Mouse (Mus musculus): ENCODE data around the gene Fbxo39.
"Not testable (repeated sequence)": the region's sequence is repeated elsewhere in the genome, so short reads cannot be mapped to it uniquely, and the experiment has no call there.

Gene Fbxo39

GRCm38 (mm10) chr11:72311355-72312001, 2.8 kb upstream of the Fbxo39 start:
- no peak for DNase-seq (ENCODE audit: low spot score in 2 of 2)

DNA sequence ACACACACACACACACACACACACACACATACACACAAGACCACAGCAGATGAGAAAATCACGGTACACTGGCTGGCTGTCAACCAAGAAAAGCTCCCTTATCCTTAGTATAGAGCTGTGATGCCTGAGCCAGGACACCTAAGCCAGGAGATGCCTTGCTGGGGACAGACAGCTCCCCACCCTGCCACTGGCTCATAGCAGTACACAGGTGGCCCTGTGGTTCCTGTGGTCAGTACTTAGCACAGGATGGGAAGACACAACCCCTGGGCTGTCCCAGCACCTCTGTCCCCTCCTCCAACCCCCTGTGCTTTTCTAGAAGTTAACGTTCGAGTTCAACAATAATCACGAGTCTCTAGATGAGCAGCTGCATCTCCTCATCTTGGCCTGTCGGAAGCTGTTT, 3.8 kb downstream of the Fbxo39 start:
- DNase-seq (ENCODE audit: low spot score in 2 of 2) = no peak

DNA sequence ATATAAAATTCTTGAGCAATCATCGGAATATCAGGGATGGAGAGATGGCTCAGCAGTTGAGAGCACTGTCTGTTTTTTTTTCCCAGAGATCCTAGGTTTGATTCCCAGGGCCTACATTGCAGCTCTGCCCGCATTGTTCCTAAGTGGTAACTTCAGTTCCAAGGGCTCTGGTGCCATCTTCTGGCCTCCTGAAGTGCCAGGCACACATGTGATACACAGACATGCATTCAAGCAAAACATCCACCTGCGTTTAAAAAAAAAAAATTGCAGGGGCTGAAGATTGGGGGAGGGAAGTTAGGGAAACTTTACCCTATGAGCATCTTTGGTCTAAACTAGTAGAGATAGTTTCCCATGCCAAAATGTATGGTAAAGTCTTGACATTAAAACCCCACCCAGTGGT, 10.2 kb downstream of the Fbxo39 start:
- DNase-seq (ENCODE audit: low spot score in 2 of 2) = no peak

GRCm38 (mm10) chr11:72325701-72326100, 11.5 kb downstream of the Fbxo39 start:
- DNase-seq (ENCODE audit: low spot score in 2 of 2) = no peak

GRCm38 (mm10) chr11:72332951-72333667, 18.9 kb downstream of the Fbxo39 start:
- DNase-seq (ENCODE audit: low spot score in 2 of 2) = no peak

DNA sequence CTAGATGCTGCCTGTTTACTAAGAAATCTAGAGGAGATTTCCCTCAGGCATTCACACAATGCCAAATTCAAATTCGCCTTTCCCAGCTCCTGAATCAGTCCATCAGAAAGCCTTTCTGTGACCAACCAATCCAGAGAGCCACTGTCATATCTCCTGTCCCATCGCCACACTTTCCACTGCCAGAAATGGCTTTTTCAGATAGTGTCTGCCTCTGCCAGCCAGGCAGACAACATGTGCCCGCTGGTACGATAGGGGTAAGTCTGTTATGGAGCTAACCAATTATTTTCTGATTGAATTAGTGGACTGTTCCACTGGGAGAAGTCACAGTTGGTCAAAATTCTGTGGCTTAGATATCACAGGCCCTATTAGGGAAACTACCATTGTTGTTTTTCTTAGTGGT, 20.4 kb downstream of the Fbxo39 start:
- DNase-seq (ENCODE audit: low spot score in 2 of 2) = no peak

DNA sequence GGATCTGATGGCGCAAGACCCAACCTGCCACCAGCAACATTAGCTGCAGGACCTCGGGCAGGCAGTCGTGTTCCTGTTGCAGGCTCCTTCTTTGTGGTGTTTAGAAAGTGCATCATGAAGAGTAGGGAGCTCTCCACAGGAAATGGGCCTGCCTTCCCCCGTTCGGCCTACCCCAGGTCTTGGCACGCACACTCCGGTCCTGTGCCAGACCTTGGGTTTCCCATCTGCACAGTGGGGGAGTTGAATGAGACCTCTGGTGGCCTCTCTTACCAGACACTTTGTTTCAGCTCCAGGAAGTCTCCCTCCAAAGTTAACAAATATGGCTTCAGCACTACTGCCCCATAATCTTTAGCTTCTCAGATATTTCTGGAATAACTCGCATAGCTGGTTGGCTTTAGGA, 22.5 kb downstream of the Fbxo39 start:
- no peak for DNase-seq (ENCODE audit: low spot score in 2 of 2)

DNA sequence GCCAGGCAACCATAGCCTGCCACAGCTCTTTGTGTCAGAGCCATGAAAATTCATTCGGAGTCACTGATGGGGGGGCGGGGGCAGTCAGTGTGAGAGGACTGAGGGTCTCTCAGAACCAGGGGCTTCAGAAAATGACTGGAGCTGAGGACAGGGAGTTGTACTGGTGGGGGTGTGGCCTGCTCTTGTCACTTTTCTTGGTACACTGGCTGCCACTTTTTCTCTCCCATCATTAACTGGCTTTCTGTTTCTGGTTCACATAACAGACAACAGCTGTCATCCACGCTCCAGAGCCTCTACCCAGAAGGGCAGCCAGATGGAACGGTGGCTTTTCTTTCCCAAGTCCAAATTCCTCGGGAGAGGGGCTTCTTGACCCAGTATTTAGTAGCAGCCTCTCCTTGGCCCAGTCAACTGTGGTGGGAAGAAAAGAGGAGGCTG, 24.2 kb downstream of the Fbxo39 start:
- no peak for DNase-seq (ENCODE audit: low spot score in 2 of 2)

DNA sequence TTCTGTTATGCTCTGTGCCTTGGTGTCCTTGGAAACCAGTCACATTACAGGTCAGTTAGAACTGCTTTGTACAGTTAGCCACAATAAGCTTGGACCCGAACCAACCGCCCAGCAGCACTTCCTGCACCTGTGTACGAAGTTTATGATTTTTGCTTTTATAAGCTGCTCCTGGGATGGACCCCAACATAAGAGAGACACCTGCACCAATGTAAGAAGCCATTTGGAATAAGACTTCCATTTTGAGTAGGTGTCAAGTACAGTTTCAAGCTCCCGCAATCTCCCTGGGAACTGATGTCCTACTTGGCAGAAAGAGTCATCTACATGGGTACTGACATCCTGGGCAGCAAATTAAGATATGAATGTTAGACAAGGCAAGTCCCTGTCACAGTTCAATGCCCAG, 25.5 kb downstream of the Fbxo39 start:
- no peak for DNase-seq (ENCODE audit: low spot score in 2 of 2)

GRCm38 (mm10) chr11:72342549-72343237, 28.4 kb downstream of the Fbxo39 start:
- peak in 1 of 2 experiments; percentile 58 for DNase-seq (ENCODE audit: low spot score in 2 of 2)

GRCm38 (mm10) chr11:72343238-72343625, 29.0 kb downstream of the Fbxo39 start:
- DNase-seq (ENCODE audit: low spot score in 2 of 2) = not testable (repeated sequence)

DNA sequence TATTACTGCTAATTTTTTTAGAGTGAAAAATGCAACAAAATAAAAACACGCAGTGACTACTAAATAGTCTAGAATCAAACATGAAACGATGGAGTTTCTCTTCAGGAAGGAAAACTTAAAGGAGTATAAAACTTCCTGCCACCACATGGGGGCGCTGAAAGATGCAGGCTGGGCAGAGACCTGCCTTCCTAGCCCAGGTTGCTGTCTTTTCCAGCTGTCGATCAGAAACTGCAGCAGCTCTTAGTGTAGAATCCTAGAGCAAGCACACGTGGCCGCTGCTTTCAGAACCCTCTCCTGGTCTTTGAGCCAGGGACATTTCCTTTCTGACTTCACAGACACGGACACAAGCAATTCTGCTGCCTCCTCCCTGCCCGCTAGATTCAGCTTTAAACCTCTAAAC, 29.7 kb downstream of the Fbxo39 start:
- DNase-seq (ENCODE audit: low spot score in 2 of 2) = peak in 1 of 2 experiments; percentile 39

- no peak for DNase-seq (ENCODE audit: low spot score in 2 of 2)
Observed at GRCm38 (mm10) chr11:72344486-72344885, 30.2 kb downstream of the Fbxo39 start.

GRCm38 (mm10) chr11:72348563-72348962, 34.3 kb downstream of the Fbxo39 start:
- no peak for DNase-seq (ENCODE audit: low spot score in 2 of 2)

DNA sequence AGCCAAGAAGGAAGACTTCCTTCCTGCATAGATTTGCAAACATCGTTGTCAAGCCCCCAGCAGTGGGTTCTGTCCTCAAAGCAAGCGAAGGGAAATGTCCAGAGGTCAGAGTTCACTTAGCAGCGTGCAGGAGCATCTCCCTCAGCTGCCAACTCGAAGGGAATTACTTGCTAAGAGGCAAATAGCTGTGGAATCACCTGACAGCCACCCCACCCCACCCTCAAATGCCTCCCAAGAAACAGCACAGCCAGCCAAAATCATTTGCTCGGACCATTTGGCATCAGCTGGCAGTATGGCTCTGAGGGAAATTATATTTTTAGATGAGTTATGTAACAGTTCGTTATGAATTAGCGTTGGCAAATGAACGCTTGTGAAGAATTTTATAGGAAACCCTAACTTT, 34.8 kb downstream of the Fbxo39 start:
- DNase-seq (ENCODE audit: low spot score in 2 of 2) = no peak

GRCm38 (mm10) chr11:72349652-72350051, 35.4 kb downstream of the Fbxo39 start:
- no peak for DNase-seq (ENCODE audit: low spot score in 2 of 2)

DNA sequence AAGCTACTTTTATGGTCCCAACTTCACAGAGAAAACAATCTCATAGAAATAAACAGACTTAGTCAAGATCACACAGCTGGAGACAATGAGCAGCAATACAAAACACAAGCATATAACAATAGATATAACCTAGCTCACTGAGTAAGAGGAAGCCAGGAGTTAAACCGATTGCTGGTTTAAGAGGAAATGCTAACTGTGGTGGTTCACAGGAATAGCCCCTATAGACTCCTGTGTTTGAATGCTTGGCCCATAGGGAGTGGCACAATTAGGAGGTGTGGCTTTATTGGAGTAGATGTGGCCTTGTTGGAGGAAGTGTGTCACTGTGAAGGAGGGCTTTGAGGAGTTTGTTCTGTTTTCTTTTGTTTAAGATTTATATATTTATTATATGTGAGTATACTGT, 38.0 kb downstream of the Fbxo39 start:
- DNase-seq (ENCODE audit: low spot score in 2 of 2) = no peak

DNA sequence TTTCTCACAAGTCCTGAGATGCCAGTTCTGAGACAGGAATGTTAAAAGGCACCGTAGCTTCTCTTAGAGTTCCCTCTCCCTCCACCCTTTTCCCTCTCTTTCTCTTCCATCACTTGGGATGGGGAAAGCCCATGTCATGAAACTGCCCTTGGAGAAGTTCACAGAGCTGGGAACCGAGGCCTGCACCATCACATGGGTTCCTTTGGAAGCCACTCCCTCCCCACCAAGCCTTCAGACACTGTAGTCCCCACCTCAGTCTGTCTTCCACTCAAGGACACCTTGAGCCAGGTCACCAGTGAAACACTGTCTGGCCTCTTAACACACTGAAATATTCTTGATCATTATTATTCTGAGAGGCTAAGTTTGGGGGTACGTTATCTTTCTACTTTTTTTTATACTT, 38.9 kb downstream of the Fbxo39 start:
- DNase-seq (ENCODE audit: low spot score in 2 of 2) = no peak

DNA sequence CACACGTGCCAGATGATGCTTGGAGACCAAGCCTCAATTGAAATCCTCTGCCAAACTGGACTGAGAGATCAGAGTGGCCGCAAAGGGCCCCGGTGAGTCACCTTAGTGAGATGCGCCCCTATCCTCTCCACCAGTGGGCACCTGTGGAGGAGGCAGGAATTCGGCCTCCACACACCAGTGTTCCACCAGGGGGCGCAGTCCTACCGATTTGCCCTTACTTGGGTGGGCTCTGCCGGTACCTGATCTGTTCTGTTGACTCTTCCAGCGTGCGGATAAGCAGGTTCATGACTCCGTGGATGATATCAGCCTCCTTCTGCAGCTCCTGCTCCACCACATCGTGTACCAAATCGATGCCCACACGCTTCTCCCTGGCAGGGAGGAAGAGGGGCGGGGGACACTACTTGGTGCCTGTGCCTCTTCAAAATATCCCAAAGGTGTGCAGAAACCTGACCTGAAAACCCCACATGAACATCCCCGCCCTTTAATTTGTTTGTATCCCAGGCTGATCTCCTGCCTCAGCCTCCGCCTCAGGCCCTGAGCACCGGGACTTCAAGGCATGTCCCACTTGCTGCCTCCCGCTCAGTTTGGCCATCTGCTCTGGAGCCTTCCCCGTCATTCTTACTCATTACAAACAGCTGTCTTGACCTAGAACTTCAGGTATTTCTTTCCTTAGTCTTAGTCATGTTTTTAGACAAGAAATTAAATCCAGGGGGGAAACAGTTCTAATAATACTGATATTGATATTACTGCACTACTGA, 40.9 kb downstream of the Fbxo39 start:
- DNase-seq (ENCODE audit: low spot score in 2 of 2) = peak in 1 of 2 experiments; percentile 58

GRCm38 (mm10) chr11:72361385-72362346, 47.4 kb downstream of the Fbxo39 start:
- DNase-seq (ENCODE audit: low spot score in 2 of 2) = peak; percentile 42 to 71

DNA sequence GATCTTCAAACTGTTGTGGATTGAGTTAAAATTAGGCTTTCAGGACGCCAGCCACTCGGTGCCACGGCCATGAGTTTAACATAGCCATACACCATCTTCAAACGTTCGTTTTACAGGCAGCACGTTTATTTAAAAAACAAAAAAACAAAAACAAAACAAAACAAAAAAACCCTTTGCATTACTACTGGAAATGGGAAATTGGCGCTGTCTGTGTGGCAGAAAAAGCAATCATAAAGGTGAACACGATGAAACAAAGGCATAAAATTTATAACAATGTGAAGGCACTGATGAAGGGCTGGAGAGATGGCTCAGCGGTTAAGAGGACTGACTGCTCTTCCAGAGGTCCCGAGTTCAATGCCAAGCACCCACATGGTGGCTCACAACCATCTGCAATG, 48.1 kb downstream of the Fbxo39 start, which contains the start of gene Tekt1:
TSS of gene Tekt1 (minus strand) at position 96 of the 395 bp plus-strand sequence.
- DNase-seq (ENCODE audit: low spot score in 2 of 2) = no peak

All from frontal cortex, postnatal 10 days (tissue).